Mouse (Mus musculus): ENCODE data around the gene Pax4. TPM values are rescaled to one million over a fixed set of nuclear protein-coding genes. Genes with fewer than 3 reads are reported as not detected.

Gene Pax4
- total RNA-seq, 2 experiments from 2014 or later = not detected

DNA sequence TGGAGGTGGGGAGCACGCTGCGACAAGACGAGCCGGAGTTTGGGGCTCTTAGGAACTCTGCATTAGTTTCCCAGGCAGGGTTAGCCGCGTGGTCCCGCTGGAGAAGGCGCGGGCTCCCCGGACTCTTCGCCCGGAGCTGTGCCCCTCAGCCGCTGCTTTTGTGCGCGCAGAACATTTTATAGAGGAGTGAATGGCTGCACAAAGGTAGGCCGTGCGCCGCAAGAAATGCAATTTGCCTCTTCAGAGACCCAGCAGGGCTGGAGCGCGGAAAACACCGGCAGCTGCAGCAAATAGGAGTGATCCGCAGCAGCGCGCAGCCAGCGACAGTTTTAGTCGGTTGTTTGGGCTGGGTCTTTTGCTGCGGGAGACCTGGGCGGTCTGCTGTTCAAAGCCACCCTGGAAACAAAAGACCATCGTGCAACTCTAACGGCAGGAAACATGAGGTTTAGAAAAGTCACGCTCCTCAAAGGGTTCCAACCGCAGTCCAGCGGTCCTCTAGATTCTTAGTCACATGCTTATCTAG lies 51.4 kb downstream of the Pax4 start, which contains the start of gene Zfp800:
Gene Zfp800 (minus strand): TSS at position 325 of the 523 bp plus-strand sequence.
- DNase-seq (ENCODE audit: low spot score in 2 of 2) = peak in 1 of 2 experiments; percentile 8

DNA sequence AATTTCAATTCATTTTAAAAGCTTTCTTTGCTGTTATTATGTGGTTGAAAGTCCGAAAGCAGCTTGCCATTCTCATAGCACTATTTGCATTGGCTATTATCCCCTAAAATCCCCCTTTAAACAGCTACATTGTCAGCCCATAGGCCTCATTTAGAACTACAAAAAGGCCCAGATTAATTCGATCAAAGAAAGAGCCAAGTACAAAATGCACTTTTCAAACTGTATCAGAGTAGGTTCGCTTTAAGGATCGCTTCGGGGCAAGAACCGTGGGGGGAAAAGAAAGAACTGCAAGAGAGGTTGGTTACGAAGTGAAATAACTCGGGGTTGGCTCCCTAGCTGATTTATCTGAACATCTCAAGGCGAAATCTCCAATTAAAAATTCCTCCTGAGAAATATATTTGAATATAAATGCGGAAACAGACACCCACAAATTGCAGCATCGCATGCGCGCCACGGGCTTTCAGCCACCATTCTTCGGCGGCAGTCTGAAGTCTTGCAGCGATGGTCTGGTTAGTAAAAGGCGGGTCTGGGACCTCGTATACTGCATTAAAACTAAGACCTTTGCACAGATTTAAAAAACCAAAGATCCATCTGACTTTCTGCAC lies 52.2 kb downstream of the Pax4 start:
- DNase-seq (ENCODE audit: low spot score in 2 of 2) = no peak

DNA sequence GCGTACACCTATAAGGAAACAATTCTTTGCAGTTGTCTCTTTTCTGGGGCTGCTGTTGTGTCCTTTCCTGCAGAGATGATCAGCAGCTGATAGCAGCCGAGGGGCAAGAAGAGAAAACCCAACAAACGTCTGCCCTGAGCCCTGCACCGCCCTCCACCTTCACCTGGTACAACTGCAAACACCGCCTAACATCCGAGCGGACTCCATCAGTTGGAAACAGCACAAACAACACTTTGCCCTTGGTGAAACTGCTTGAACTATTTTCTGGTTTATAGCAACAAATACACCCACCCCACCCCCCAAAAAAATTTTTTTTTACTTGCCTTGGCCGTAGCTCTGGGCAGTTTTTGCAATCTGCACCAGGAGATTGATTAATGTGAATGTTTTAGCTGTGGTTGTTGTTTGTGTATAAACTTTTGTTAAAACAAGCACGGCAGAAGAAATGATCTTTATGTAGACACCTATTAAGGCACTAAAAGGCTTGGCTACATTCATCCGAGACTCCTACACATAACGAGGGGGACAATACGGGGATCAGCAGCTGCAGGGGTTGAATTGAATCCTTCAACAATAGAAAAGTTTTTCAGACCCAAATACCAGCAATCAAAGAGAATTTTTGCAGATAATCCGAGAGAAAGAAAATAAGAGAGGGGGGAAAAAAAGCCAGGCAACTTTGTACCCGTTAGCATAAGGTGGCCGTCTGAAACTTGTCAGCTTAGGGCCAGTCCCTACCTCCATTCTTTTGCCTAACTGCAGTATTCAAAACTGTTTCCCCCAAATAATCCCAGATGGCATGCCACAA lies 52.9 kb downstream of the Pax4 start:
- no peak for DNase-seq (ENCODE audit: low spot score in 2 of 2)

Other genes with a start within 250 kb of the Pax4 start
- gene Zfp800, start 51.3 kb downstream of the Pax4 start, total RNA-seq (2021) = 10 to 100 TPM; 24.9 to 26.1 TPM
- gene Arf5, start 25.8 kb downstream of the Pax4 start, total RNA-seq (2021) = 100 to 1,000 TPM; 252 TPM
- not detected for gene Fscn3, start 21.6 kb downstream of the Pax4 start, total RNA-seq (2021)
- 10 to 100 TPM; 20.2 to 20.7 TPM for gene Gcc1, start 21.0 kb downstream of the Pax4 start, total RNA-seq (2021)
- gene Snd1, start 25.8 kb upstream of the Pax4 start, total RNA-seq (2021) = 10 to 100 TPM; 80.5 to 83.0 TPM

Measured in left cerebral cortex, adult 18-20 months (tissue).